8 mouse cellular contexts compared by ENCODE assay signal in genomic region chr9:22710032-22710431, GRCm38 (mm10).
A peak's percentile ranks its signal among the peaks of the same experiment; 100 is the strongest.
DNase-seq lines count a peak whose midpoint lies in the region; ATAC-seq and TF ChIP-seq lines count a peak whose summit lies in the region.

No protein-coding gene starts in this region.

- no peak overlapping the region for H3K27ac ChIP-seq in MEL (ENCODE audit: control insufficient read depth, low read depth, low read length)
- H3K27ac ChIP-seq in limb, embryonic 13.5 days = no peak overlapping the region

- WGBS in limb, embryonic 13.5 days = 55% methylated on average over 7 of the region's 7 CpGs

- H3K4me1 ChIP-seq in MEL (ENCODE audit: control insufficient read depth in 1 of 2, insufficient read depth in 2 of 2, low read length in 2 of 2) = no peaks in the 10 kb centered on the region
- H3K4me1 ChIP-seq in limb, embryonic 13.5 days = peaks cover 34% of the 10 kb centered on the region

- H3K9me3 ChIP-seq in MEL (replicated peaks; ENCODE audit: insufficient read depth, low read length) = no peaks in the 10 kb centered on the region
- H3K9me3 ChIP-seq in limb, embryonic 13.5 days = no peaks in the 10 kb centered on the region

- TF ChIP-seq RAD21 in MEL (IDR thresholded peaks at IDR 0.05; ENCODE audit: low read depth, low read length) = peak; percentile 2; the same call in 1 of the 2 replicates

- H3K4me2 ChIP-seq in limb, embryonic 13.5 days (replicated peaks) = no peak overlapping the region

- H3K9ac ChIP-seq in MEL (ENCODE audit: control insufficient read depth, low read depth, low read length, poor library complexity, severe bottlenecking) = no peak overlapping the region
- no peak overlapping the region for H3K9ac ChIP-seq in limb, embryonic 13.5 days

- ATAC-seq in limb, embryonic 13.5 days (ENCODE audit: low FRiP score, low read depth) = 0 out of 2 replicates have a peak, but pooled peaks have one; percentile 45

- no peak for TF ChIP-seq POLR2A in MEL (IDR thresholded peaks at IDR 0.05; ENCODE audit: control insufficient read depth in 1 of 2, insufficient read depth in 1 of 2, low read depth in 1 of 2, low read length in 2 of 2, poor library complexity in 1 of 2)

- no peaks in the 10 kb centered on the region for H3K27me3 ChIP-seq in MEL (ENCODE audit: control insufficient read depth in 1 of 2, insufficient read depth in 2 of 2, low read length in 2 of 2)
- H3K27me3 ChIP-seq in limb, embryonic 13.5 days = peaks cover 2% of the 10 kb centered on the region; the same call in 1 of the 2 replicates

- peak; percentile 18 for DNase-seq in gastrocnemius, adult 18-20 months (ENCODE audit: low spot score)
- no peak for DNase-seq in gastrocnemius, postnatal 4 days (ENCODE audit: low spot score in 2 of 2)
- DNase-seq in kidney, postnatal 4 days = peak; percentile 36 to 56
- DNase-seq in kidney, postnatal 25 days = no peak
- DNase-seq in MEL (ENCODE audit: low read depth, low spot score) = no peak
- DNase-seq in embryo, embryonic 10.5 days (ENCODE audit: low spot score) = no peak
- no peak for DNase-seq in spleen, postnatal 36 days (ENCODE audit: low spot score in 2 of 2)

- H3K79me2 ChIP-seq in MEL (ENCODE audit: control insufficient read depth, insufficient read depth, low read length, poor library complexity) = no peaks in the 10 kb centered on the region

- no peak for TF ChIP-seq CTCF in MEL (IDR thresholded peaks at IDR 0.05 in 2 of 3, conservative IDR thresholded peaks at IDR 0.05 in 1 of 3; ENCODE audit: control insufficient read depth in 1 of 3, insufficient read depth in 1 of 3, low read depth in 2 of 3, low read length in 3 of 3, poor library complexity in 1 of 3, severe bottlenecking in 1 of 3)

- TF ChIP-seq EP300 in MEL (IDR thresholded peaks at IDR 0.05; ENCODE audit: low read depth in 1 of 2, low read length in 2 of 2) = no peak

- H3K36me3 ChIP-seq in MEL (ENCODE audit: control insufficient read depth in 1 of 2, insufficient read depth in 2 of 2, low read length in 2 of 2) = no peaks in the 10 kb centered on the region
- H3K36me3 ChIP-seq in limb, embryonic 13.5 days = no peaks in the 10 kb centered on the region

- H3K4me3 ChIP-seq in MEL (ENCODE audit: control insufficient read depth in 1 of 2, insufficient read depth in 1 of 2, low read depth in 2 of 2, low read length in 2 of 2) = no peak overlapping the region
- H3K4me3 ChIP-seq in limb, embryonic 13.5 days = no peak overlapping the region

TF ChIP-seq in MEL, 35 proteins besides CTCF, POLR2A, EP300 and RAD21:
- TF ChIP-seq ZC3H11A (IDR thresholded peaks at IDR 0.05; ENCODE audit: low read depth, low read length) (0 out of 2 replicates have a peak, but pooled peaks have one; percentile 11), POLR2AphosphoS2 (IDR thresholded peaks at IDR 0.05; ENCODE audit: low read length) (no peak), SMC3 (IDR thresholded peaks at IDR 0.05; ENCODE audit: low read depth, low read length) (peak; percentile 12; the same call in 1 of the 2 replicates), BHLHE40 (IDR thresholded peaks at IDR 0.05; ENCODE audit: borderline replicate concordance, low read depth, low read length) (no peak)

Comparison
In these comparisons a context has a peak if more than half of its experiments do, and no peak if none do; other contexts are left out.
1. DNase-seq: peak in gastrocnemius, adult 18-20 months (single experiment) and kidney, postnatal 4 days (2 of 2); none in gastrocnemius, postnatal 4 days (0 of 2), kidney, postnatal 25 days (0 of 2), MEL (single experiment), embryo, embryonic 10.5 days (single experiment) and spleen, postnatal 36 days (0 of 2).